Mouse (Mus musculus) CH12.LX (cell line): ENCODE data around the gene Alpk1. TPM values are rescaled to one million over a fixed set of nuclear protein-coding genes. Genes with fewer than 3 reads are reported as not detected.

ENCODE experiments used
- DNase-seq: peaks from one replicate; pipeline ENCODE4 v3.0.0-alpha.2; 2013; ENCODE audit errors: extremely low read depth
- H3K27ac ChIP-seq: 2 replicates; pipeline ENCODE4 v1.5.1; 2012; ENCODE audit warnings: low read depth, mild to moderate bottlenecking, control low read depth, moderate library complexity; ENCODE audit not compliant: insufficient read depth
- H3K27me3 ChIP-seq: replicated peaks from 2 replicates; pipeline ENCODE3; 2012; ENCODE audit warnings: inconsistent platforms
- H3K36me3 ChIP-seq, 2 experiments: replicated peaks in 1 of 2; 2 replicates each; pipeline versions ENCODE3 to v1.6.1; 2012; ENCODE audit warnings: inconsistent platforms in 1 of 2, low read length in 1 of 2, mild to moderate bottlenecking in 1 of 2, mixed read lengths in 1 of 2, moderate library complexity in 1 of 2; ENCODE audit not compliant: control insufficient read depth in 1 of 2, insufficient read depth in 1 of 2
- H3K4me1 ChIP-seq, 2 experiments: 2 replicates each; pipeline ENCODE4 v1.6.1; 2012; ENCODE audit warnings: inconsistent platforms in 1 of 2, moderate library complexity in 1 of 2; ENCODE audit not compliant: insufficient read depth in 2 of 2, control insufficient read depth in 1 of 2
- H3K4me2 ChIP-seq: 2 replicates; pipeline ENCODE4 v1.6.1; 2012; ENCODE audit warnings: low read depth, mild to moderate bottlenecking, control low read depth; ENCODE audit not compliant: poor library complexity, insufficient read depth, severe bottlenecking
- H3K4me3 ChIP-seq, 3 experiments: fragments of 150-350 bp in 1 of 3; sonication (generic) in 1 of 3; replicated peaks in 1 of 3; 2 replicates each; pipeline versions ENCODE3 to v1.5.1; 2011 to 2012; ENCODE audit warnings: low read depth in 2 of 3, low read length in 2 of 3, mild to moderate bottlenecking in 2 of 3, moderate library complexity in 2 of 3, control low read depth in 1 of 3, improper control_type of control experiment in 1 of 3, inconsistent platforms in 1 of 3, mixed read lengths in 1 of 3; ENCODE audit not compliant: poor library complexity in 1 of 3
- H3K79me2 ChIP-seq: replicated peaks from 2 replicates; pipeline ENCODE4 v1.6.1; 2012; ENCODE audit warnings: mild to moderate bottlenecking, moderate library complexity; ENCODE audit not compliant: control insufficient read depth, poor library complexity, insufficient read depth, severe bottlenecking; ENCODE audit errors: extremely low read depth
- H3K9ac ChIP-seq: 2 replicates; pipeline ENCODE4 v1.6.1; 2012; ENCODE audit warnings: low read depth, mild to moderate bottlenecking, control low read depth, moderate library complexity; ENCODE audit not compliant: insufficient read depth
- H3K9me3 ChIP-seq: replicated peaks from 2 replicates; pipeline ENCODE3; 2012; ENCODE audit warnings: low read length, inconsistent platforms, mixed read lengths
- BHLHE40 ChIP-seq: IDR thresholded peaks from 2 replicates; pipeline ENCODE4 v1.6.1; 2011; ENCODE audit warnings: mild to moderate bottlenecking, low read depth, low read length, improper control_type of control experiment
- CHD1 ChIP-seq: IDR thresholded peaks from 2 replicates; pipeline ENCODE4 v1.6.1; 2012; ENCODE audit warnings: low read depth, low read length, improper control_type of control experiment, inconsistent platforms
- E2F4 ChIP-seq: IDR thresholded peaks from 2 replicates; pipeline ENCODE4 v1.6.1; 2011; ENCODE audit warnings: low read depth, low read length, improper control_type of control experiment; ENCODE audit not compliant: insufficient replicate concordance
- ELF1 ChIP-seq: IDR thresholded peaks from 2 replicates; pipeline ENCODE4 v1.6.1; 2014; ENCODE audit warnings: low read depth, mild to moderate bottlenecking, inconsistent platforms, low read length, improper control_type of control experiment
- EP300 ChIP-seq: IDR thresholded peaks from 2 replicates; pipeline ENCODE4 v1.6.1; 2011; ENCODE audit warnings: low read length, improper control_type of control experiment
- ETS1 ChIP-seq: conservative IDR thresholded peaks from 2 replicates; pipeline ENCODE4 v1.6.1; 2012; ENCODE audit warnings: low read depth, mild to moderate bottlenecking, inconsistent platforms, low read length, improper control_type of control experiment, moderate library complexity
- GABPA ChIP-seq: IDR thresholded peaks from 2 replicates; pipeline ENCODE4 v1.6.1; 2012; ENCODE audit warnings: low read depth, low read length, improper control_type of control experiment, inconsistent platforms; ENCODE audit not compliant: insufficient replicate concordance
- HCFC1 ChIP-seq: IDR thresholded peaks from 2 replicates; pipeline ENCODE4 v1.6.1; 2012; ENCODE audit warnings: low read depth, mild to moderate bottlenecking, inconsistent platforms, low read length, improper control_type of control experiment
- IRF4 ChIP-seq: IDR thresholded peaks from 2 replicates; pipeline ENCODE4 v1.6.1; 2014; ENCODE audit warnings: low read depth, mild to moderate bottlenecking, inconsistent platforms, low read length, improper control_type of control experiment
- JUND ChIP-seq: conservative IDR thresholded peaks from 2 replicates; pipeline ENCODE4 v1.6.1; 2011; ENCODE audit warnings: low read depth, low read length, improper control_type of control experiment
- MAX ChIP-seq: IDR thresholded peaks from 2 replicates; pipeline ENCODE4 v1.6.1; 2011; ENCODE audit warnings: low read length, improper control_type of control experiment
- MAZ ChIP-seq: IDR thresholded peaks from 2 replicates; pipeline ENCODE4 v1.6.1; 2012; ENCODE audit warnings: low read depth, mild to moderate bottlenecking, inconsistent platforms, low read length, improper control_type of control experiment, moderate library complexity
- MXI1 ChIP-seq: IDR thresholded peaks from 2 replicates; pipeline ENCODE4 v1.6.1; 2011; ENCODE audit warnings: mild to moderate bottlenecking, low read depth, low read length, improper control_type of control experiment
- NRF1 ChIP-seq: IDR thresholded peaks from 2 replicates; pipeline ENCODE4 v1.6.1; 2014; ENCODE audit warnings: low read depth, mild to moderate bottlenecking, inconsistent platforms, low read length, improper control_type of control experiment, moderate library complexity
- PAX5 ChIP-seq: IDR thresholded peaks from 2 replicates; pipeline ENCODE4 v1.6.1; 2012; ENCODE audit warnings: low read length, inconsistent platforms, mixed read lengths
- POLR2AphosphoS2 ChIP-seq: IDR thresholded peaks from 2 replicates; pipeline ENCODE4 v1.6.1; 2011; ENCODE audit warnings: low read depth, low read length, improper control_type of control experiment
- RAD21 ChIP-seq: IDR thresholded peaks from 2 replicates; pipeline ENCODE4 v1.6.1; 2011; ENCODE audit warnings: low read depth, mild to moderate bottlenecking, low read length, improper control_type of control experiment, moderate library complexity
- SIN3A ChIP-seq: IDR thresholded peaks from 2 replicates; pipeline ENCODE4 v1.6.1; 2012; ENCODE audit warnings: low read length, improper control_type of control experiment, inconsistent platforms
- TBP ChIP-seq: conservative IDR thresholded peaks from 2 replicates; pipeline ENCODE4 v1.6.1; 2011; ENCODE audit warnings: low read depth, low read length, improper control_type of control experiment
- TCF12 ChIP-seq: IDR thresholded peaks from 2 replicates; pipeline ENCODE4 v1.6.1; 2014; ENCODE audit warnings: low read depth, mild to moderate bottlenecking, inconsistent platforms, low read length, improper control_type of control experiment
- UBTF ChIP-seq: IDR thresholded peaks from 2 replicates; pipeline ENCODE4 v1.6.1; 2012; ENCODE audit warnings: low read depth, mild to moderate bottlenecking, inconsistent platforms, low read length, improper control_type of control experiment, moderate library complexity
- USF1 ChIP-seq: IDR thresholded peaks from 2 replicates; pipeline ENCODE4 v1.6.1; 2014; ENCODE audit warnings: low read depth, mild to moderate bottlenecking, inconsistent platforms, low read length, improper control_type of control experiment
- ZC3H11A ChIP-seq: IDR thresholded peaks from 2 replicates; pipeline ENCODE4 v1.6.1; 2012; ENCODE audit warnings: low read depth, mild to moderate bottlenecking, inconsistent platforms, low read length, improper control_type of control experiment
- ZKSCAN1 ChIP-seq: IDR thresholded peaks from 2 replicates; pipeline ENCODE4 v1.6.1; 2012; ENCODE audit warnings: low read depth, inconsistent platforms, low read length, improper control_type of control experiment, borderline replicate concordance
- ZMIZ1 ChIP-seq: IDR thresholded peaks from 2 replicates; pipeline ENCODE4 v1.6.1; 2012; ENCODE audit warnings: low read depth, mild to moderate bottlenecking, inconsistent platforms, low read length, improper control_type of control experiment
- ZNF384 ChIP-seq: IDR thresholded peaks from 2 replicates; pipeline ENCODE4 v1.6.1; 2012; ENCODE audit warnings: low read depth, low read length, improper control_type of control experiment, inconsistent platforms
- dilution Hi-C: fragments of 300-500 bp; cut with MboI; formaldehyde crosslinking; loops from 2 replicates; pipeline ENCODE4 v1.14.3; 2020; ENCODE audit warnings: low sequenced_read_pairs; ENCODE audit not compliant: extremely low pct_unique_long_range_greater_than_20kb, extremely low pct_ligation_motif_present
- in situ Hi-C: fragments of 300-500 bp; cut with MboI; formaldehyde crosslinking; loops from 3 replicates; pipeline ENCODE4 v1.14.3; 2019; ENCODE audit warnings: low sequenced_read_pairs, low pct_ligation_motif_present, low pct_unique_long_range_greater_than_20kb, mixed read lengths
- polyA plus RNA-seq: library from polyadenylated mRNA; unstranded; fragments of >175 nt; gene quantifications from 2 replicates; pipeline ENCODE4 v1.2.1, GENCODE M21; 2012; ENCODE audit warnings: low read depth; ENCODE audit not compliant: insufficient read length
- total RNA-seq, 2 experiments: library from RNA; depleted of rRNA; stranded (reverse); fragments of 300-350 nt in 1 of 2; fragments of >200 nt in 1 of 2; gene quantifications; 2 replicates each; pipeline ENCODE4 v1.2.3; 2012 to 2014

The Alpk1 gene
- total and polyA plus RNA-seq, 3 experiments: 1.4 to 1.8 (median 1.5) TPM

GRCm38 (mm10) chr3:127802814-127803213 lies 22.5 kb upstream of the Alpk1 start:
- Histone ChIP-seq H3K9ac (no peak overlapping the region), H3K27me3 (no peaks in the 10 kb centered on the region), H3K4me3 (no peak overlapping the region), H3K9me3 (no peaks in the 10 kb centered on the region), H3K4me1 (no peaks in the 10 kb centered on the region), H3K79me2 (no peaks in the 10 kb centered on the region), H3K4me2 (no peak overlapping the region), H3K27ac (no peak overlapping the region), H3K36me3 (peaks cover 14 to 25% of the 10 kb centered on the region in 2 experiments)
- TF ChIP-seq BHLHE40 (no peak), PAX5 (no peak), ZNF384 (no peak), UBTF (no peak), ZKSCAN1 (no peak), TBP (no peak), GABPA (no peak), HCFC1 (no peak), USF1 (no peak), ETS1 (no peak), TCF12 (no peak), NRF1 (no peak), RAD21 (no peak), MXI1 (no peak), ZMIZ1 (no peak)
- in situ Hi-C loops: no loop called here
- dilution Hi-C loops: no loop called here
- DNase-seq: no peak

GRCm38 (mm10) chr3:127801162-127801561 lies 20.8 kb upstream of the Alpk1 start:
- dilution Hi-C loops: no loop called here
- DNase-seq: no peak
- TF ChIP-seq ZNF384 (no peak), IRF4 (no peak), POLR2AphosphoS2 (no peak), BHLHE40 (no peak), RAD21 (no peak), MAZ (no peak), E2F4 (no peak), CHD1 (no peak), JUND (no peak), ELF1 (no peak), TBP (no peak), PAX5 (no peak), ZKSCAN1 (no peak), EP300 (no peak), ZMIZ1 (no peak), MAX (no peak), SIN3A (no peak), ZC3H11A (no peak)
- TF ChIP-seq, all 38 proteins: peak for 0
- in situ Hi-C loops: no loop called here
- no peaks in the 10 kb centered on the region for H3K9me3 ChIP-seq
- no peaks in the 10 kb centered on the region for H3K4me1 ChIP-seq
- peaks cover 5 to 26% of the 10 kb centered on the region in 2 experiments for H3K36me3 ChIP-seq
- no peak overlapping the region for H3K27ac ChIP-seq
- no peaks in the 10 kb centered on the region for H3K79me2 ChIP-seq
- no peaks in the 10 kb centered on the region for H3K27me3 ChIP-seq
- no peak overlapping the region for H3K9ac ChIP-seq
- no peak overlapping the region for H3K4me2 ChIP-seq
- no peak overlapping the region for H3K4me3 ChIP-seq
